In the genomic region with DNA sequence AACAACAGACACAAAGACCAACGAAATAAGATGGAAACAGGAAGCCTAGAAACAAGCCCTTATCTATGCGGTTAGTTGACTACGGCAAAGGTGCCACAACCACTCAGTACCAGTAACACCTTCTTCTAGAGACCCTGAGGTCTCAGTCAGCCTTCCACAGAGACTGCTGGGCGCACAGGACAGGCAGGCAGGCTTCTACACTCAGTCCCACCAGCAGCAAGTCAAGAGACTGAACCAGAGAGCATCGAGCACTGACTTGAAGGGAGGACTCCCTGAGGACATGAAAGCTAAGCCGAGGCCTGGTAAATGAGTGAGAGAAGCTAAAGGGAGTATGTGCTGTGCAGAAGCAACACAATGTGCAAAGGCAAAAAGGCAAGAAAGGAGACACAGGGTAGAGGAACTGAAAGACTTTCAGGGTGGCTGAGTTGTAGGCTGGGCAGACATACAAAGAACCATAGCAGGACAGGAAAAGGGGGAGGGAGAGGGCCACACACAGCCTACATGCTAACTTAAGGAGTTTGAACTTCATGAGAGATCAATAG, we compare ENCODE assay signal across 1 mouse cellular context.
A peak's percentile ranks its signal among the peaks of the same experiment; 100 is the strongest.
TF ChIP-seq lines count a peak whose summit lies in the region.

No protein-coding gene starts in this region.

TF ChIP-seq in CH12.LX, 34 proteins besides CTCF, POLR2A, EP300 and RAD21 (continued from another document):
- TF ChIP-seq TBP (conservative IDR thresholded peaks at IDR 0.05; ENCODE audit: low read depth, low read length), result no peak
- TF ChIP-seq IRF4 (IDR thresholded peaks at IDR 0.05; ENCODE audit: low read depth, low read length), result peak; percentile 87; the same call in 1 of the 2 replicates
- peak; percentile 44; the same call in 1 of the 2 replicates for TF ChIP-seq SIN3A (IDR thresholded peaks at IDR 0.05; ENCODE audit: low read length)
